Mouse (Mus musculus): ENCODE measurements around the gene Psip1.
"Not testable (repeated sequence)": the region's sequence is repeated elsewhere in the genome, so short reads cannot be mapped to it uniquely, and the experiment has no call there.

Psip1 gene

GRCm38 (mm10) chr4:83486117-83486901, at the start of gene Psip1:
TSS of gene Psip1 (minus strand) at chr4:83486459.
- DNase-seq (ENCODE audit: extremely low read depth, insufficient read length, low spot score) = peak; percentile 95

GRCm38 (mm10) chr4:83534024-83534423, 47.8 kb upstream of the Psip1 start:
- no peak for DNase-seq (ENCODE audit: extremely low read depth, insufficient read length, low spot score)

- no peak for DNase-seq (ENCODE audit: extremely low read depth, insufficient read length, low spot score)
Measured at GRCm38 (mm10) chr4:83533168-83533911, 47.1 kb upstream of the Psip1 start.

- not testable (repeated sequence) for DNase-seq (ENCODE audit: extremely low read depth, insufficient read length, low spot score)
Measured at GRCm38 (mm10) chr4:83530060-83530459, 43.8 kb upstream of the Psip1 start.

- DNase-seq (ENCODE audit: extremely low read depth, insufficient read length, low spot score) = peak; percentile 34
Measured at GRCm38 (mm10) chr4:83527921-83528320, 41.7 kb upstream of the Psip1 start.

GRCm38 (mm10) chr4:83526988-83527334, 40.7 kb upstream of the Psip1 start:
- DNase-seq (ENCODE audit: extremely low read depth, insufficient read length, low spot score) = no peak

- no peak for DNase-seq (ENCODE audit: extremely low read depth, insufficient read length, low spot score)
Measured at GRCm38 (mm10) chr4:83526270-83526987, 40.2 kb upstream of the Psip1 start.

GRCm38 (mm10) chr4:83525690-83526055, 39.4 kb upstream of the Psip1 start:
- DNase-seq (ENCODE audit: extremely low read depth, insufficient read length, low spot score) = no peak

- DNase-seq (ENCODE audit: extremely low read depth, insufficient read length, low spot score) = peak; percentile 98
Measured at GRCm38 (mm10) chr4:83524843-83525689, 38.8 kb upstream of the Psip1 start, which contains the start of gene Ccdc171. TSS of gene Ccdc171 (plus strand) at chr4:83525545.

- no peak for DNase-seq (ENCODE audit: extremely low read depth, insufficient read length, low spot score)
Measured at GRCm38 (mm10) chr4:83524456-83524842, 38.2 kb upstream of the Psip1 start.

GRCm38 (mm10) chr4:83522066-83522465, 35.8 kb upstream of the Psip1 start:
- DNase-seq (ENCODE audit: extremely low read depth, insufficient read length, low spot score) = no peak

GRCm38 (mm10) chr4:83520308-83520707, 34.0 kb upstream of the Psip1 start:
- DNase-seq (ENCODE audit: extremely low read depth, insufficient read length, low spot score) = no peak

- no peak for DNase-seq (ENCODE audit: extremely low read depth, insufficient read length, low spot score)
Measured at GRCm38 (mm10) chr4:83519807-83520206, 33.5 kb upstream of the Psip1 start.

GRCm38 (mm10) chr4:83519148-83519547, 32.9 kb upstream of the Psip1 start:
- DNase-seq (ENCODE audit: extremely low read depth, insufficient read length, low spot score) = no peak

- not testable (repeated sequence) for DNase-seq (ENCODE audit: extremely low read depth, insufficient read length, low spot score)
Measured at GRCm38 (mm10) chr4:83516144-83516543, 29.9 kb upstream of the Psip1 start.

- no peak for DNase-seq (ENCODE audit: extremely low read depth, insufficient read length, low spot score)
Measured at GRCm38 (mm10) chr4:83514976-83515669, 28.9 kb upstream of the Psip1 start.

- no peak for DNase-seq (ENCODE audit: extremely low read depth, insufficient read length, low spot score)
Measured at GRCm38 (mm10) chr4:83514183-83514582, 27.9 kb upstream of the Psip1 start.

GRCm38 (mm10) chr4:83512644-83513043, 26.4 kb upstream of the Psip1 start:
- DNase-seq (ENCODE audit: extremely low read depth, insufficient read length, low spot score) = no peak

- no peak for DNase-seq (ENCODE audit: extremely low read depth, insufficient read length, low spot score)
Measured at GRCm38 (mm10) chr4:83512217-83512616, 26.0 kb upstream of the Psip1 start.

- DNase-seq (ENCODE audit: extremely low read depth, insufficient read length, low spot score) = no peak
Measured at GRCm38 (mm10) chr4:83511083-83511482, 24.8 kb upstream of the Psip1 start.

Measured in 3134 (cell line).